Mouse (Mus musculus): ENCODE measurements around the gene Slc6a6. TPM values are rescaled to one million over a fixed set of nuclear protein-coding genes. Genes with fewer than 3 reads are reported as not detected.
A peak's percentile ranks its signal among the peaks of the same experiment; 100 is the strongest.

The Slc6a6 gene
- polyA plus RNA-seq (2015; fragmentation: Nextera tagmentation; extraction: Ambion mirVana), result 54.6 and 63.0 TPM in 2 replicates

DNA sequence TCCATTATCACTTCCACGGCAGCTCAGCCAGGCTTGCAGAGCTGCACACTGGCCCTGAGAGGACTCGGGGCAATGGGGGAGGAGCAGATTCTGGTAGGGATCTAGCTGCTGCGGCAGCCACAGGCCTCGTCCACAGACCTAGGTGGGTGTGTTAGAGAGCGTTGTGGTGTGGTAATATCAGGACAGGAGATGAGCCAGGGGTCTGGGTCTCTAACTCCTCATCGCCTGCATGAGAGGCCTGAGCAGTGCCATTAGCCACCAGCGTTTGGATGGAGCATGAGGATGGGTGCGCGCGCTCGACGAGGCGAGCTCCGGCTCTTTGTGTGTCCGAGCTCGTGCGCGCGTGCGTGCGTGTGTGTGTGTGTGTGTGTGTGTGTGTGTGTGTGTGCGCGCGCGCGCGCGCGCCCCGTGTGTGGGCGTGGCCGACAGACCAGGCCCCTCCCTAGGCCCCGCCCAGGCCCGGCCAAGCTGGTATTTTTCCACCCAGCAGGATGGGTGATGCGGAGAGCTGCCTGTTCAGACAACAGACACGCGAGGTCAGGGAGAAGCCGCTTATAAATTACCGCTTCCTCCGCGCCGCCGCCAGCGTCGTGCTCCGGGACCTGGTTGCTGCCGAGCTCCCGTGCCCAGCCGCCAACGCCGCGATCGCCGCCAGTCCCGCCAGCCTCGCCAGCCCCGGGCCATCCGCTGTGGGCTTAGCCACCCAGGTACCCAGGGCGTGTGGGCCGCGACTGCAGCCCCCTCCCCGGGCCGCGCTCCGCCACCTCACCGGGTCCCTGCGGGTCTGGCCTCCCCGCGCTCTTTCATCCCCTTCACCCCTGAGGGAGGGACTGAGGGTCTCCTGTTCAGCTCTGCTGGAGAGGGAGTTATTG, at the start of gene Slc6a6:
Slc6a6 (plus strand) TSS at position 452 of the 872 bp plus-strand sequence.
- peak; percentile 77 for ATAC-seq (ENCODE audit: insufficient read depth, low FRiP score, low read depth)
- WGBS, result under 1% methylated on average over 67 of the region's 69 CpGs
- Histone ChIP-seq H3K36me3 (no peaks in the 10 kb centered on the region), H3K4me3 (replicated peaks) (peak within 1 kb of the TSS; percentile 97), H3K4me2 (peak within 1 kb of the TSS; percentile 93), H3K9ac (peak within 1 kb of the TSS; percentile 94), H3K27me3 (replicated peaks) (no peaks in the 10 kb centered on the region), H3K4me1 (peaks cover 37% of the 10 kb centered on the region), H3K27ac (peak within 1 kb of the TSS; percentile 94), H3K9me3 (no peaks in the 10 kb centered on the region)

DNA sequence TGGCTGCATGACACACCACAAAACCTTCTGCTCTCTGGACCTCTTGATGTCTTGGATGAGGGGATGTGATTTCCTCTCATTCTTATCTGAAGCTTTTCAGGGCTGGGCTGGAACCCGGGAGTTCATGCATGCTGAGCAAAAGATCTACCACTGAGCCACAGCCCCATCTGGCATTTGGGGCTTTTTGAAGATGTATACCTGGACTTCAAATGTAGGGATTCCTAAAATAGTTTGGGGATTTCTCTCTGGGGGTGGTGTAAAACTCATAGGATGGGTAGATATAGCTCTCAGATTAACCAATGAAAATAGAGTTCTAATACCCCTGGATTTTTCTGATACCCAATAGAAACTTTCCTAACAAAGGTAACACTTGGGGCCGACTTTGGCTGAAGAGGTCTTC, 49.4 kb upstream of the Slc6a6 start:
- Histone ChIP-seq H3K4me2 (no peak overlapping the region), H3K4me1 (no peaks in the 10 kb centered on the region), H3K27ac (no peak overlapping the region), H3K9me3 (no peaks in the 10 kb centered on the region), H3K27me3 (replicated peaks) (no peaks in the 10 kb centered on the region), H3K9ac (no peak overlapping the region), H3K36me3 (no peaks in the 10 kb centered on the region), H3K4me3 (replicated peaks) (no peak overlapping the region)
- ATAC-seq (ENCODE audit: insufficient read depth, low FRiP score, low read depth), result no peak
- WGBS, result 60% methylated on average over 2 of the region's 2 CpGs

DNA sequence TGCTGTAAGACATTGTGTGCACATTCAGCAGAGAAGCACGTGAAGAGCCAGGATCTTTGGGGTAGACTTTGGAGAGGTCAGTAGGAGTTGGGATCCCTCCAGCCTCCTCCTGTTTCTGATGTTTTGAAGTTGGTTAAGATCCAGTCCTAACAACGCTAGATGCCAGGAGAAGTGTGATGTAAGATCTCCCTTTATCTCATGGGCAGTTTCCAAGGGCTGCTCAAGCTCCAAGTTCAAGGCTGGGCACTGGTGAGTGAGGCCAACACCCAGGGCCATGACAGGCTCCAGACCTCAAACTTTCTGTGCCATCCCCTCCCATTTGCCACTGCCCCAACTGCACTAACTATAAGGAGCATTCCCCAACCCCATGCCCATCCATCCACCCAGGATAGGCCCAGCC, 49.0 kb upstream of the Slc6a6 start:
- no peak for ATAC-seq (ENCODE audit: insufficient read depth, low FRiP score, low read depth)
- 59% methylated on average over 2 of the region's 2 CpGs for WGBS
- H3K36me3 ChIP-seq, result no peaks in the 10 kb centered on the region
- H3K9ac ChIP-seq, result no peak overlapping the region
- no peak overlapping the region for H3K27ac ChIP-seq
- H3K27me3 ChIP-seq (replicated peaks), result no peaks in the 10 kb centered on the region
- no peak overlapping the region for H3K4me3 ChIP-seq (replicated peaks)
- no peaks in the 10 kb centered on the region for H3K9me3 ChIP-seq
- no peaks in the 10 kb centered on the region for H3K4me1 ChIP-seq
- H3K4me2 ChIP-seq, result no peak overlapping the region

DNA sequence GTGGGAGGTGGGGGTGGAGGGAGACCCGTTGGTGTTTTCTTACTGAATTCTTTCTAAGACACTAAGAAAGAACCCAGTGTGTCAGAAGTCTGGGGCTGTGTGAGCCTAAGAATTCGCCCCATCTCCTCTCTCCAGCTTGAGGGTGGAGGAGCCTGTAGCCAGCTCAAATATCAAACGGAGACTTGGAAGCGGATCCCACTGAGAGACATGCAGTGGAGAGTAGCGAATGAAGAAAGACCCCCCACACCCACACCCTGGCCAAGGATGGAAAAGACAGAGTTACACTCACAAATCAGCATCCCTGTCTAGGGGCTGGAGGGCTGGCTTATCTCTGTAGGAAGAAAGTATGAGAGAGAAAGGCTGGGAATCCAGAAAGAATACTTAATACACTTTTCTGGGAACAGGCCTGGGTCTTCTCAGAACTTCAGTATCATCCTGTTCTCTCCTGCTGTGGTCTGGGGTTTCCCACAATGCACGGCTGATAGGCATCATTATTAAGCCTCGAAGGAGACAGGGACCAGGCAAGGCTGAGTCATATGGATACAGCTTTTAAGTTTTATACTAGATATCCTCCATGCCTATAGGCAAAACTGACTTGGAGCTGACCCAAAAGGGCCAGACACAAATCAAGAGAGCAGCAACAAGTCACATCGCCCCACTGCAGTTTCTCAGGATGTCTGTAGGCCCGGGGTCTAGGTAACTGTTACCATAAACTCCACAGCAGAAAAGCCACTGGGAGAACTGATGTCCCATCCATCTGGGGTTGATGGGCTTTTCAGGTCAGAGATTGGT, 45.5 kb upstream of the Slc6a6 start:
- Histone ChIP-seq H3K9ac (no peak overlapping the region), H3K9me3 (no peaks in the 10 kb centered on the region), H3K36me3 (no peaks in the 10 kb centered on the region), H3K4me1 (no peaks in the 10 kb centered on the region), H3K27me3 (replicated peaks) (no peaks in the 10 kb centered on the region), H3K4me3 (replicated peaks) (no peak overlapping the region), H3K27ac (peak overlapping the region; percentile 62; the same call in 1 of the 2 replicates), H3K4me2 (no peak overlapping the region)
- 32% methylated on average over 9 of the region's 9 CpGs for WGBS
- peak; percentile 75 for ATAC-seq (ENCODE audit: insufficient read depth, low FRiP score, low read depth)

GRCm38 (mm10) chr6:91643011-91643410, 40.8 kb upstream of the Slc6a6 start:
- no peaks in the 10 kb centered on the region for H3K27me3 ChIP-seq (replicated peaks)
- no peaks in the 10 kb centered on the region for H3K4me1 ChIP-seq
- WGBS, result 83% methylated on average over 5 of the region's 5 CpGs

DNA sequence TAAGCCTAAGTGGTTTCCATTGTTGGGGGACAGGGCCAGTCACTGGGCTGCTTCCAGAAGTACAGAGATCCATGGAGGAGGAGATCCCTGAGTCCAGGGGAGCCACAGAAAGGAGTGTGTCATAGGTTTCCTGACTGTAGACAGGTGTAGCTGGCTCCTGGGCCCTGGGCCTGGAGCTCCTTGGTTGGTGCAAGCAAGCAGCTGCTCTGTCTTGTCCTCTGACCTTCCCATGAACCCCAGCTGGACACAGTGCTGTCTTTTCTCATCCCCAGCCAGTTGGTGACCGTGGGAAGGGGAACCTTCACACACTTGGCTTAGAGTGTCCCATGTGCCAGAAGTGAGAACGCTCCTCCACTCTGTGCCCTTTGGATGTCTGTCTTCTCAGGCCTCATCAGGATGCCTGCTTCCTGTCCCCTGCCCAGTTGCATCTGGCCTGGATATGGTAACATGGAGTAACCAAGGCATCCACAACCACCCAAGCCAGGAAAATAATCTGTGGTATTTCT, 40.4 kb upstream of the Slc6a6 start:
- H3K4me3 ChIP-seq (replicated peaks), result no peak overlapping the region
- 88% methylated on average over 2 of the region's 2 CpGs for WGBS

More at GRCm38 (mm10) chr6:91643011-91643410, 40.8 kb upstream of the Slc6a6 start:
- Histone ChIP-seq H3K4me2 (no peak overlapping the region), H3K9ac (no peak overlapping the region), H3K27ac (no peak overlapping the region), H3K9me3 (no peaks in the 10 kb centered on the region), H3K36me3 (no peaks in the 10 kb centered on the region), H3K4me3 (replicated peaks) (no peak overlapping the region)
- ATAC-seq (ENCODE audit: insufficient read depth, low FRiP score, low read depth), result no peak

DNA sequence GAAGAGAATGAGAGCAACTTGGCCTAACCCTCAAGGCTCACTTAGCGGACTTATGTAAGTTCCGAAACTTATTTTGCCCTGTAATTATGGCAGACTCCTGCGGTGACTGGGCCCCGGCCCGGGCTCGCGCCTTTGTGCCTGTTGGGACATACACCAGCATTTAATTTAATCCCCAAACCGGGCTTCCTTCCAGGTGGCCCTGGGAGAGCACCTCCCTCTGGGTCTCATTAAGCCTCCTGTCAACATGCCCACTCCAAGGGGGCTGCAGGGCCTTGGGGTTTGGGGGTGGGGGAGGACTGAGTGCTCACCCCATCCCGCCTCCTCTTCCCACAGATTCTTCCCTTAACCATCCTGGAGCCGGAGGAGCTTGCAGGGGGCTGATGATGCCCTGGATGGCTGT, 37.8 kb upstream of the Slc6a6 start:
- WGBS, result 67% methylated on average over 10 of the region's 10 CpGs
- Histone ChIP-seq H3K36me3 (no peaks in the 10 kb centered on the region), H3K9ac (no peak overlapping the region), H3K4me2 (no peak overlapping the region), H3K4me3 (replicated peaks) (no peak overlapping the region), H3K27ac (no peak overlapping the region), H3K4me1 (no peaks in the 10 kb centered on the region), H3K9me3 (no peaks in the 10 kb centered on the region), H3K27me3 (replicated peaks) (no peaks in the 10 kb centered on the region)
- no peak for ATAC-seq (ENCODE audit: insufficient read depth, low FRiP score, low read depth)

More for the DNA sequence above, 40.4 kb upstream of the Slc6a6 start:
- no peaks in the 10 kb centered on the region for H3K9me3 ChIP-seq
- no peaks in the 10 kb centered on the region for H3K4me1 ChIP-seq
- ATAC-seq (ENCODE audit: insufficient read depth, low FRiP score, low read depth), result no peak
- no peak overlapping the region for H3K4me2 ChIP-seq
- no peaks in the 10 kb centered on the region for H3K36me3 ChIP-seq
- H3K9ac ChIP-seq, result no peak overlapping the region
- H3K27ac ChIP-seq, result no peak overlapping the region
- no peaks in the 10 kb centered on the region for H3K27me3 ChIP-seq (replicated peaks)

DNA sequence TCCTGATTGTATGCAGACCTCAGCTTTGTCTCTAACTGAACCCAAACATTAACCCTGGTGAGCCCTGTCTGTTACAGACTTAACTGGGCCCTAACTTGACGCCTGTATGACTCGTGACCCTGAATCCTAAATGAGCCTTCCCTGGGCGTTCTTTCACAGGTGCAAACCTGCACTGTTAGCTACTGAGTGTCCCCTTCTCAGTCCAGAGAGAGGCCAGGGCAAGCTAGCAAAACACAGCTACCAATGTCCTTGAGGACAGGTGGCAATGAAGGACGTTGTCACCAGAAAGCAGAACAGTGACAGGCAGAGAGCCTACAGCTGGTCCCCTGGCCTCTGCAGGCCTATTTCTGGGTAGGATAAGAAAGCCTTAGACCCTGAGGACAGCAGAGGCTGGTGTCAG, 37.0 kb upstream of the Slc6a6 start:
- 68% methylated on average over 4 of the region's 4 CpGs for WGBS
- Histone ChIP-seq H3K9ac (no peak overlapping the region), H3K4me3 (replicated peaks) (no peak overlapping the region), H3K4me1 (no peaks in the 10 kb centered on the region), H3K4me2 (no peak overlapping the region), H3K36me3 (no peaks in the 10 kb centered on the region), H3K9me3 (no peaks in the 10 kb centered on the region), H3K27me3 (replicated peaks) (no peaks in the 10 kb centered on the region), H3K27ac (no peak overlapping the region)
- ATAC-seq (ENCODE audit: insufficient read depth, low FRiP score, low read depth), result no peak

GRCm38 (mm10) chr6:91647385-91647791, 36.5 kb upstream of the Slc6a6 start:
- no peak for ATAC-seq (ENCODE audit: insufficient read depth, low FRiP score, low read depth)
- Histone ChIP-seq H3K36me3 (no peaks in the 10 kb centered on the region), H3K9me3 (no peaks in the 10 kb centered on the region), H3K4me2 (no peak overlapping the region), H3K27ac (no peak overlapping the region), H3K4me1 (no peaks in the 10 kb centered on the region), H3K4me3 (replicated peaks) (no peak overlapping the region), H3K27me3 (replicated peaks) (no peaks in the 10 kb centered on the region), H3K9ac (no peak overlapping the region)
- WGBS, result 71% methylated on average over 9 of the region's 9 CpGs

DNA sequence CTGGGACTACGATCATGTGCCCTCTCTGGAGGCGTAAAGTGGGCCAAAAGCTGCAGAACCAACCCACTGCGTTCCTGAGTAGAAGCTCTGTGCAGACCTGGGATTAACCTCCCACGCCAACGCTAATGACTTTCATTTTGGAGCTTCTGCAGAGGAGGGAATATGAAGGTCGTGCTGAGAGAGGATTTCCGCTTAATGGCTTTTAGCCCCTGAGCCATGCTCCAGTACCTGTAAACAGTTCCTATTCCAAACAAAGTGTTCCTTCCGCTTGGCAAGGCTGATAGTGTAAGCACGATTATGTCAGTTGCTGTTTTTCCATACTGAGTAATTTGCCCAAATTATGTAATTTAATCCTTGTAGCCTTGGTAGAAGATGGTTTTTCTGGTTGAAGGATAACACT, 33.6 kb upstream of the Slc6a6 start:
- Histone ChIP-seq H3K4me3 (replicated peaks) (no peak overlapping the region), H3K27me3 (replicated peaks) (no peaks in the 10 kb centered on the region), H3K4me2 (no peak overlapping the region), H3K27ac (no peak overlapping the region), H3K4me1 (no peaks in the 10 kb centered on the region), H3K36me3 (no peaks in the 10 kb centered on the region), H3K9ac (no peak overlapping the region), H3K9me3 (no peaks in the 10 kb centered on the region)
- ATAC-seq (ENCODE audit: insufficient read depth, low FRiP score, low read depth), result no peak
- 45% methylated on average over 9 of the region's 9 CpGs for WGBS

- Histone ChIP-seq H3K27ac (no peak overlapping the region), H3K4me1 (no peaks in the 10 kb centered on the region), H3K4me2 (no peak overlapping the region), H3K36me3 (no peaks in the 10 kb centered on the region), H3K9me3 (no peaks in the 10 kb centered on the region), H3K9ac (no peak overlapping the region), H3K4me3 (replicated peaks) (no peak overlapping the region), H3K27me3 (replicated peaks) (no peaks in the 10 kb centered on the region)
- 74% methylated on average over 3 of the region's 3 CpGs for WGBS
- no peak for ATAC-seq (ENCODE audit: insufficient read depth, low FRiP score, low read depth)
Measured at GRCm38 (mm10) chr6:91652296-91652695, 31.6 kb upstream of the Slc6a6 start.

DNA sequence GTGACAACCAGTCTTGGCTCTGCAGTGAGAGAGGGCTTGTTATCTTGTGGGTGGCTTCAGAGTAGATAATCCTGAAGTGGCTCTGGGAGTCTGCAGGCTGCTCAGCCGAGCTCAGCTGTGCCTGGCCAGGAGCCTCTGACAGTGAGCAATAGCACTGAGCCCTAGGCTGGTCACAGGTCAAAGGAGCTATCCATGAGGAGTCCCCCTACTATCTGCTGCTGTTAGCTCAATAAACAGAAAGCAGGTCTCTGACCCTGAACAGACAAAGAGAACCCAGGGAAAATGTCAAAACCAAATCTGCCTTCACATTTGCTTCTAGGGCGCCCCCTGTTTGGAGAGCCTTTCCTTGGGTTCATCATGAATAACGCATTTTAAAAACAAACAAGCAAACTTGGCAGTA, 28.6 kb upstream of the Slc6a6 start:
- no peak overlapping the region for H3K4me2 ChIP-seq
- 51% methylated on average over 3 of the region's 3 CpGs for WGBS
- no peak overlapping the region for H3K27ac ChIP-seq
- H3K9ac ChIP-seq, result no peak overlapping the region
- H3K36me3 ChIP-seq, result no peaks in the 10 kb centered on the region
- ATAC-seq (ENCODE audit: insufficient read depth, low FRiP score, low read depth), result no peak
- no peaks in the 10 kb centered on the region for H3K9me3 ChIP-seq
- 0 out of 2 replicates have a peak, but pooled peaks cover 7% of the 10 kb centered on the region for H3K4me1 ChIP-seq
- H3K4me3 ChIP-seq (replicated peaks), result no peak overlapping the region
- no peaks in the 10 kb centered on the region for H3K27me3 ChIP-seq (replicated peaks)
